Mouse (Mus musculus): ENCODE results near the gene Arid1b.

DNA sequence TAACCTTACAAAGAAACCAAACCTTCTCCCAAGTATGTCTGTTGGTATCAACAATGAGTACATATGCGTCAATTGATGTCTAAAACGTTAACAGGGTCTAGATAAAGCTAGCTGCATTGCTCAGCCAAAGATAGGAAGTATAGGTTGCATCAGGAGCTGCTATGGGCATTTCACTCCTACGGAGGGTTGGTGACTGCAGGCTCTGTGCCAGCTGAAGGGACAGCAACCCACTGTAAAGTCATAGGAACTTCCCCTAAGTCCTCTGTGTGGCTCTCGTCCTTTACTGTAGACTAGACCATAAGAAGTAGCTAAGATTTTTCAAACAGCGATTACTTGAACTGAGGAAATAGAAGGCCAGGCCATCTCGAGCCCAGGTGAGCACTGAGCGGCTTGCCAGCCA lies 316.9 kb downstream of the Arid1b start:
- TF ChIP-seq CTCF (IDR thresholded peaks at IDR 0.05; ENCODE audit: borderline replicate concordance, extremely low read depth, insufficient read depth, insufficient read length): no peak
- no peak for TF ChIP-seq POLR2A (IDR thresholded peaks at IDR 0.05; ENCODE audit: borderline replicate concordance, extremely low read depth, insufficient read depth, insufficient read length, poor library complexity, severe bottlenecking)
